Mouse (Mus musculus): ENCODE data around the gene Smim24.

GRCm38 (mm10) chr10:81378553-81379182 is 14.2 kb upstream of the Smim24 start:
- TF ChIP-seq CTCF (IDR thresholded peaks at IDR 0.05; ENCODE audit: low read depth, low read length) (no peak), POLR2A (IDR thresholded peaks at IDR 0.05; ENCODE audit: extremely low read depth, insufficient read depth, low read length) (no peak)
